Mouse (Mus musculus) T-helper 1 cell (primary cell): ENCODE measurements at regions not wholly inside any gene's neighbourhood (a gene's known extent, or its start where the extent isn't known, plus 50 kb on each side); places are given as distances from the start of the nearest gene placed in this dataset.

Source experiments
- in situ Hi-C: fragments of 300-600 bp; cut with MboI, MseI; formaldehyde crosslinking; loops from one replicate; pipeline ENCODE4 v1.15.1; 2025; ENCODE audit warnings: high pct_unique_total_duplicates

DNA sequence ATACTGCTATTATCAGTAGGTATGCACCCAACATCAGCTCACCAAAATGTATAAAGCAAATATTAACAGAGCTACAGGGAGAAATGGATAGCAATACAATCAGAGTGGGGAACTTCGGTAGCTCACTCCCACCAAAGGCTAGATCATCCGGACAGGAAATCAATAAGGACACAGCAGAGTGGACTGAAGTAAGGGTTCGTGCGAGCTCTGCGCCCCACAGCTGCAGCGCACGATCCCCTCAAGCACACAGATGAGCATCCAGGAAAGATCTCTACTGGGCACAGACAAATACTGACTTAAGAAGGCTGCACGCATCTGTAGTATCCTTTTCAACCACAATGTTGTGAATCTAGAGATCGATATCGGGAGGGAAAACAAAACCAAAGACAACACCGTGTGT lies 517.5 kb upstream of the Adamts16 start:
- in situ Hi-C loops = no loop called here

DNA sequence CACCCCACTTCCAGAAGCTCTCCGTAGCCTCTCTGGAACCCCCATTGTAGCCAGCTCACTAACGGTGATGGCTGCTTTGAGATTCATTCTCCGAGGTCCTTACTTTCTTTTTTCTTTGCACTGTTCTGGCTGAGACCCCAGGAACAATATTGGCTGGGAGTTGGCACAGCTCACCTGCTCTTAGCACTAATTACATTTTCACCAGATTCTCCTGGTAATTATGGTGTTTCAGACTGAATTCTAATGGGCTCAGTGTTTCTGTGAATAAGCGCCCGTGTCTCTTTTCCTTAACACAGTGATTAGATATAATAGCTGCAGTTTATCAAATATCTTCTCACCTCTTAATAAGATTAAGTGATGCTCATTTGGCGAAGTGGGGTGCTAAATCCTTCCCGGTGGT lies 509.2 kb upstream of the Adamts16 start:
- in situ Hi-C loops = no loop called here

DNA sequence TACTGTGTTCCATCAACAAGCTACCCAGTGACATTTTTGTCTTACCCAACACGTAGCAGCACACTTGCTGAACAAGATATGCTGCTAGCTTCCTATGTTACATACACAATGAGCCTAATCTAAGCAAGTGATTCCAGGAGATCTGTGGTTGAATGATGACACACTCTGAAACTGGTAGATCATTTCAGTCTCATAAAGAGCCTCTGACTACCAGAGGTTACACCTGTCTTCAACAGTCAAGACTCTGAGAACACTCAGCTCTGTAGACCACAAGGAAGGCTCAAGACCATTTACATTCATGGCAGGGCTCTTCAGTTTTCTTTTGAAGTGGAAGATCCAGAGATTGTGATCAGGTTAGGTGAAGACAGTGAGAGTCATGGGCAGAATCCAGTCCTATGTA lies 501.3 kb upstream of the Adamts16 start:
- in situ Hi-C loops = no loop called here

DNA sequence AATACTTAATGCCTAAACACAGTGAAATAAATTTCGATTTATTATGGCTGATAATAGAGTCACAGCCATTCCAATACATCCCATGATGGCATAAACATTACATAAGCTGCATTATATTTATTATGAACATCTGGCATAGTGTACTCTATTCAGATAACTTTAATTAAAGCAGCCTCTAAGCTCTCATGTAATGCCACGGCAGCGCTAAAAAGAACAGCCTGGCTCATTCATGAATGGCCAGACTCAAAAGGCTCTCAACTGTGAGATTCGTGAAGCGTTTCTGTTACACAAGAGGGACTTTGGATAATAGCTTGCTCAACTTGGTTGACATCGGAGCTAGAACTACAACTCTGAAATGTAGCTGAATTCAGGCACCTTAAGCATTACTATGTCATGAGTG lies 497.1 kb upstream of the Adamts16 start:
- in situ Hi-C loops = no loop called here

DNA sequence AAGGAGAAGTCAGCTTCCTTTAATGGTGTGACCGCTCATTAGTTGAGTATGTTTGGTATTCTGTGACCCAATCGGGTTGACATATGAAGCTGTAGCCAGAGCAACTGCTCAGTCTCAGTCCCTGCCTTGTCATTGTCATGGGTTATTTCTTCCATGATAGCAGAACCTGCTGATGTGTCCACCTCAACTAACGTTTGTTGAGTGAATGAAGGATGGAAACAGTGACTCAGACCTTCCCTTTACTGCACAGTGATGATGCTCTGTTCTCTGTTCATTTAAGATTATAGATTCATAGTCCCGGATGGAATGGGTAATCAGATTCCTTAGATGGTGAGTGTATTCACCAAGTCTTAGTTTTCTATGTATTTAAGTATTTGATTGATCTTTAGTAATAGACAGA lies 493.3 kb upstream of the Adamts16 start:
- in situ Hi-C loops = no loop called here

DNA sequence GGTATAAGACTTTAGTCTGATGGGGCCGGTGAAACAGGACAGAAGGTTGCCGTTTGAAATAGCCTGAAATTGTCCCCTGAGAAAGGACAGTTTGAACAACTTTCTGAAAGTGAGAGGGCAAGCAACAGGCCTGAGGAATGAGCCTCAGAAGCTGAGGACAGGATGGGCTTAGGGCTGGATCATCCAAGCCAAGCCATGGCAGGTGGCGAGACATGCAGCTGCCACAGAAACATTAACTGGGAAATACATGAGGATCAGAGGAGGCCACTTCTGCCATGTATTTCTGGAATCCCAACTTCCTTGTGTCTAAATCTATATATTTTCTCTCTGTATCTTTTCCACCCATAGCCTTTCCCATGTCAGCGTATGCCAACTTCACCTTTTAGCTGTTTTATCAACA lies 491.5 kb upstream of the Adamts16 start:
- in situ Hi-C loops = no loop called here

DNA sequence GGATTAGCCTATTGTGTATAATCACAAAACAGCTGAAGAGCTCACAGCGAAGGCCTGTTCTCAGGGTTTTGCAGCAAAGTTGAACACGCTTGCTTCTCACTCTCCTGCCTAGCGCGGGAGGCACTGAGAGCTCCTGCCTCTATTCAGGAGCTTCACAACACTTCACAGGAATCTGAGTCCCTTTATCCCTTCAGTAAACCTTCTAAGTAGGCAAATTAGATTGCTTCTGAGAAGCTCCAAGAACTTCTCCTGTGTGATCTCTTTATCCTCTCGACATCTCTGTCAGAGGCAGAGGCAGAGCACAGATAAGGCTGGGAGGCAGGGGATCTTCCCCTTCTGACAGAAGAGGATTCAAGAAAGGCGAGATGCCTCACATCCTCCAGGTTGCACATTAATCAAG lies 488.7 kb upstream of the Adamts16 start:
- in situ Hi-C loops = no loop called here

DNA sequence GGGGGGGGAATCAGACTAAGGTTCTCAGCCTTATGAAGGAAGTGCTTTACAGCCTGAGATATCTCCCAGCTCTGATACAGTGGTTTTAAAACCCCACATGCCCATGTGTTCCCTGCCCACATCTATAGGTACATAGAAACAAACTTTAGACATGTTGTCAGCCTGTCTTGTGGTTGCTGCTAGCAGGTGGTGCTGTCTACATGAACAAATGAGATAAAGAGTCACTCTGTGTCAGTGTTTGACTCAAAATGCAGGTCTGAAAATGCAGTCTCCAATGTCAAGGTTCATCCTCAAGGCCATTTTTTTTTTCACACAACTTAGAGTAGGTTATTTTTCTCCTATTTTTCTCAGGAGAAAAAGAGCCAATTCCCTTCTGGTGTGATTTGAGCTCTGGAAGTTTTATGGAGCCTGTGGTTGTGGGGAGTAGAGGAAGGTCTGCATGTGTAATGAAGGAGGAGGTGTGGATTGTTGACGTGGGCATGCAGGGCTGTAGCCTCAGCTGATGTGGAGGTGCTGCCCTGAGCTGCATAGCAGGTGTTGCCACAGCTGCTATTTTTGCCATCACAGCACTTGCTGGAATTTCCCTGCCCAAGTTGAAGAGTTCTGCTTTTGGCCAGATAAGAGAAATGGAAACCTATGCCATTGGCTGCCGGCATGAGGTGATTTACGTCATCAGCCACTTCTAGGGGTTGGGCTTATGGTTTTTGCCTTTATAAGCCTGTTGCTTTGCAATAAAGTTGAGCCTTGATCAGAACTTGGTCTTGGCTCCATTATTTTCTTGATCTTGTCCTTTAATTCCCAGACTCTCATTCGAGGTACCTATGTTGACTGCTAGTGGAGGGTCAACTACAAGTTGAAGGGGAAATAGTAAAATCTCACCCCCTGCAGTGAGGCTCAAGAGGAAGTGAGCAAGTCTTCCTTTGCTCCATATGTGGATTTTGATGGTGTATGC lies 486.5 kb upstream of the Adamts16 start:
- in situ Hi-C loops = no loop called here

DNA sequence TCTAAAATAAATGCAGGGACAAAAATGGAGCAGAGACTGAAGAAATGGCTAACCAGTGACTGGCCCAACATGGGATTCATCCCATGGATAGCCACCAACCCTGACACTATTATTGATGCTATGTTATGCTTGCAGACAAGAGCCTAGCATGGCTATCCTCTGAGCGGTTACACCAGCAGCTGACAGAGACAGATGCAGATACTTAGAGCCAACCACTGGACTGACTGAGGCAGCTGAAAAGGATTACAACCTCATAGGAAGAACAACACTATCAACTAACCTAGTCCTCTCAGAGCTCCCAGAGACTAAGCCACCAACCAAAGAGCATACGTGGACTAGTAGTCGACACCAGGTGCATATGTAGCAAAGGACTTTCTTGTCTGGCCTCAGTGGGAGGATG lies 478.9 kb upstream of the Adamts16 start:
- in situ Hi-C loops = no loop called here

DNA sequence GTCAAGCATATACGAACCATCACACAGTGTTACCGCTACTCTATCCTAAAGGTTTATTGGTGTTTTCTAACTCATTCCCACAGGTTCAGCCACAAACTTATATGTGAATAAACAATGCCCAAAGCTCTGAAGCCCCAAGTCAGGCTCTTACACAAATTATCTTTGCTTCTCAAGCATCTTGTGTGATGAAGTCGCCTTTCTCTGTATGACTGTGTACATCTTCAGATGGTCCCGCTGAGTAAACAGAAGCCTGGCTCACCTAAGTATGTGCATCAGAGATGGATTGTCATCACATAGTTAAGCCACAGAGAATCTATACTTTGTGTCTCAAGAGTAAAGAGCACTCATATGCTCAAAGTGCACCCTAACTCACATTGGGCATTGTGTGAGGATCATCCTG lies 462.3 kb upstream of the Adamts16 start:
- in situ Hi-C loops = no loop called here

DNA sequence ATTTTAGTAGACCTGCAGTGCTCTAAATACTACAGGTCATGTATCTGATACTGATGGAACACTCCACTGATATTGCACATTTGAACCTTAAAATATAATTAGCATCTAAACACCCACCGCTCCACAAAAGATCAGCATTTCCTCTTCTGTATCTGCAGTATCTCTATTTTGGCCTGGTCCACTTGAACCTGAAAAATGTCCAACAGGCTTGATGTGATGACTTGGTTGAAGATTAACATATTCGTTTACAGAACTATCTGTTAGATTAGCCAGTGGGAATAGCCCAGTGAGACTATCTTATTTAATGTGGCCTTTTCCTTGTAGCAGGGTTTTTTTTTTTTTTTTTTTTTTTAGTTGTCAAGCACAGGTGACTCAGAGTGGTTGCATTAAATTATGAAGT lies 434.4 kb upstream of the Adamts16 start:
- in situ Hi-C loops = no loop called here

DNA sequence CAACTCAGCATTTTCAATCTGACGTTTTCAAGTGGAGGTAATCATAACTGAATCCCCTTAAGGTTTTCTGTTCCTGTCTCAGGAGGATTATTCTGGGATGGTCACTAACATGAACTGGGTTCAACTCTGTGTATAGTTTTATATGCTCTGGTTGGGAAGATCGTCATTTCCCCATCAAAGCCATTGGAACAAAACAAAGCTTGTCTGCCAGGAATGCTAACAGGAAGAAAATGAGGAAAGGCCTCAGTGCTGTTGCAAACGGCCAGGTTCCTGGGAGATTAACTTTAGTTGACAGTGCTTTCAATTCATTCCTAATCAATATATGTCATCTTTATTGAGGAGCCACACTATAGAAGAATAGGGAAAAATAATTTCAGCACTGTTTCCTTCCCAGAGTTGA lies 432.5 kb upstream of the Adamts16 start:
- in situ Hi-C loops = no loop called here

DNA sequence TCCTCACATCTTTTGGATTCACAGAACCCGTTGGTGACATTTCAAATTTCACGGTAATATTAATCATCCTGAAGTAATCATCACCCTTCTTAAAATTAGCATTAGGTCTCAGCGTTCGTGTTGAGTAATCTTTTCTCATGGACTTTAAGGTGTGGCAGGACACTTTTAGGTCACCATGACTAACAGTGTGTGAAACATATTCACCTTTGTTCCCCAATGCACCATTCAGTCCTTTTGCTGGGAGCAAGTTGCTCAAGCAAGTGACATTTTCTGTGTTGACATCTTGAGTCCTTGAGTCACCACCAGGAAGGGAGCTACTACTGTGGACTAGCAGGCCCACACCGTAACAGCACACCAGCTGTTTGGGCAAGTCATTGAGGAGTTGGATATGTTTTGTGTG lies 431.9 kb upstream of the Adamts16 start:
- in situ Hi-C loops = no loop called here

DNA sequence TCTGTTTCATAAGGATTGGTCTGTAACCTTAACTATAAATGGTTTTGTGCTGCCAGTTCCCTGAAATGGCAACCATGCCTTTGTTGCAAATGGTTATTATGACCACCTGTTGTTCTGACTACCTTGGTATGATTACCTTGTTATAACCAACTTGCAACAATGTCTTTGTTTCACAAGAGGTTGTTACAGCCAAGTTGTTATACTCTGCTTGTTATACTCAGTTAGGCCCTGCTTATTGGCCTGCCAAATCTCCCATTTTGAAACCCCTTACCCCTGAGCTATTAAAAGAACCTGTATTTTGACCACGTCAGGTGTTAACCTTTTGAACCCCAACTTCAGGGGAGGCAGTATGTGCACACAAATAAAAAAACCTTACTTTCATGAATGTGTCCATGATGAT lies 431.5 kb upstream of the Adamts16 start:
- in situ Hi-C loops = no loop called here

DNA sequence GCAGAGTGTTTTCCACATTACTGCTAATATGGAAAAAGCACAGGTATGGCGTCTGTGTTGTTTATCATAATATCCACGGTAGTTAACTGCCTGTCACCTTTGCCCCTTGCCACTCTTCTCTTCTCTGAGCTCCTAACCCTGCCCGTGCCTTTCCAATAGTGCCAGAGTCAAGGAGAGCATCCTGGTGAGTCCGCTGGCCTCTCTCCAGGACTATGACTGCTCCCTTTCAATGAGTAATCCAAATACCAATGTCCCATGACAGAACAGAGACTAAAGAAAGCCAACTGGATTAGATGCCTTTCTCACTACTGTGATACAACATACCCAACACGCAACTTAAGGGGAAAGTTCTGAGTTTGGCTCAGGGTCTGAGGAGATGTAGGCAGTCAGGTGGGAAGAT lies 430.8 kb upstream of the Adamts16 start:
- in situ Hi-C loops = no loop called here

DNA sequence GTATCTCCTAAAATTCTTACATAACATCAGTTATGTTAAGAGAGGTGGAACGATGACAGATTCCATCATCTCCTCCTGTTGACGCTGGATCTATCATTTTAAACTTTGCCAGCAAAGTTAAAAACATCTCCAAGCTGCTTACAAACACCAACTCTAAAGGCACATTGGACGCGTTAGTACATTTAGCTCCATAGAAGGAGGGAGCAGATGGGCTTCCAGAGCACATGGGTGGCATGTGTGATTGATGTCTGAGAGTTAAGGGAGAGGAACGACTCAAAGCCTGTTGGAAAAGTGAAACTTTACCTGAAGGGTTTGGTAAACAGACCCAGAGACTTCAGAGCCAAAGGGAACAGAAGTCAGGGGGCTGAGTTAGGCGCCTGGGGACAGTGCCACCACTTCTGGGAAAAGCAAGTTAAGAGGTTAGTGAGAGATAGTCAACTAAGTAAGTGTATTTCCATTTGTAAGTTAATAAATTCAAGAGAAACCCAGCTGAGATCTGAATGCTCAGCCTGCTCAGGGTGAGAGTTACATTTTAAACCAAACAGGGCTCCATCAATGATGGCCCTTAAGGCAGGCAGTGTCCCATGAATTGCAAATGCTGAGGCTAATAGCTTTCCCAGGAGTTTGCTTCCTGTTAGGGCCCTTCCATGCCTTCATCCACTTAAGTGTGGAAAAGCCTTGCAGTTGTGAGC lies 430.3 kb upstream of the Adamts16 start:
- in situ Hi-C loops = no loop called here

DNA sequence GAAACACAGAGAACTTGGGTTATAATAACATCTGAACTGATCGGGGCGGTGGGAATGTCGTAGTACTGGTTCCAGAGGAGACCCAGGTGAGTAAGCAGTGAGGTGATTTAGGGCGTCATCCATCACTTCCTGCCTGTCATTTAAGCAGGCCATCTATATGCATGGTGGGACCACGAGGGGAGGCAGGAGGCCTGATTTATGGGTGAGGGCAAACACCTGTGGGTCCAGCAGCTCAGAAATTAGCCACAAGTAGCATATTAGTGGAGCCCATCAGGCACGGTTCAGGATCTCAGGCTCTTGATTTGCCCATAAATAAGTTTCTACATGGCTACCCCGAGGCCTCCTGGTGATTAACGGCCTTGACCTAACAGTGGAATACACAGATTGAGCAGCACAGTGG lies 428.8 kb upstream of the Adamts16 start:
- in situ Hi-C loops = no loop called here

DNA sequence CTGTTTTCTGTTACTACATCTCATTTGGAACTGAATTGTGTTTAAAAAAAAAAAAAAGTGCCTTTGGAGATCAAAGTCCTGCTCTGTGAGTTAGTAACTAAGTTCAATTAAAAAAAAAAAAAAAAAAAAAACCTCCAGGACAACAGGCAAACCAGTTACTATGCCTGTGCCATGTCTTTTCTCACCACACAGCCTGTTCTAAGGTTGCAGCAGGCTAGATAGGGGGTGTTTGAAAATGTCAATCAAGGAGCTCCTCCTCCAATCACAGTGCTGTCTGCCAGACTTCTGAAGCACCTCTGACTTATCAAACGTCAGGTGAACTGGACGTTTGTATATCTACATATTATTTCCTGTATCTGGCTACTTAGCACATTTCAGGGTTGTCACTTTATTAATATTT lies 427.9 kb upstream of the Adamts16 start:
- in situ Hi-C loops = no loop called here

DNA sequence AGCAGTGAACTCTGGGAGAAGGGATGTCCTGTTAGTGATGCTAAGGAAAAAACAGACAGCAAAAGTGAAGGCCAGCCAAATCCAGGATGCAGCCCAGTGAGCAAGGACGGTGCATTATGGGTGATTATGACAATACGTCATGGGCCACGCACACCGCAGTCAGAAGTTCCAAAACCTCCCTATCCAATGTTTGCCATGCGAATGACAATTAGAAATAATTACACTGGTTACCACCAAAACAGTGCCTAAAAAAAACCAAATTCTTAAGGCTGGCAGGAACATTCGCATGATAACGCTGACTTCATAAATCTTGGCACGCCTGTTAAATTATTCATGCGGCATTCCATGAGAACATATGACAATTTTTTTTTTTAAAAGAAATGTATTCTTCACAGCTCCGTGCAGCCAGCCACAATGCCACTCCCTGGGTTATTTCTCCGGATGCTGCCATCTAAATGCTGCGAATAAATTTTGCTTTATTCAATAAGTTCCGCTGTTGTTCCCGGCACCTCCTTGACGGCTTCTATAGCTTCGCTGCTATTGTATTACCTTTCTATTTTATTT lies 421.8 kb upstream of the Adamts16 start:
- in situ Hi-C loops = no loop called here

DNA sequence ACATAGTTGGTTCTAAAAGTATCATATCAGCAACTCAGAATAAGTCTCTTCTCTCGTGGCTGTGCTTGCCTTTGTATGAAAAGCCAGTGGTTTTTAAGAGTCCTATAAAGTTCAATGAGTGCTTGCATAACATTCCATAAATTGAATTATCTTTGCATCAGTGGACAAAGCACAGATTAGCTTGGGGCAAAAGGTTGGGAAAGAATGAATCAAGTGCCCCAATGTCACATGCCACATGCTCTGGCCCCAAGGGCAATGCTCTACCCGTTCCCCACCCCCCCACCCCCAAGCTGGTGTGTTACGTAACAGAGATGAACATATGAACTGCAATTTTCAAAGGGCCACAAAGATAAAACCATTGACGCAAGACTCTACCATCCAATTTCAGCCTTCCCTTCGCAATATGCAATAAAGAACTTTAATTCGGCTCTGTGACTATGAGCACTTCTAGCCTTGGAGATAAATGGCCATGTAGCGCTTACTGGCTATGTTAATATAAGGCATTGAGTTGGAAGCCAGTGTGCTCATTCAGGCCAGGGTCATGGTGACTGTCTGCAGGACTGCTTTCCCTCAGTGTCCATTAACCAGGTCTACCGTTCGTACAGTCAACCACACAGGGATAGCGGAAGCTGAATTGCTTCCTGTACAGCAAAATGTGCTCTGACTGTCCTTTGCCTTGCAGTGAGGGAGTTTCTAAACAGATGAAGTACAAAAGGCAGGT lies 421.1 kb upstream of the Adamts16 start:
- in situ Hi-C loops = no loop called here

DNA sequence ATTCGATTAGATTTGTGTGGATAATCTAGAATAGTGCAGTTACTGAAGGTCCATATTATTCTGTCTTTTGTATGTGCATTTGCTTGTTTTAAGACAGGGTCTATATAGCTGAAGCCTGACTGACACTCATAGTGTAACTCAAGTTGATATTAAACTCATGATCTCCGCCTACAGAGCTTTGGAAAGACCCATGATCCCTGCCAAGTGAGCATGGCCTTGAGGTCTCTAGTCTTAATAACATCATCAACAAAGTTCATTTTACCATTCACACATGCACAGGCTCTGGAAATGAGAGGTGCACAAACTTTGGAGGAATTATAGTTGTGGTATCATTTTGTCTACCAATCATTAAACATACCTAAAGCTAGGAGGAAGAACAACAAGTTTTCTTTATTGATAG lies 412.4 kb upstream of the Adamts16 start:
- in situ Hi-C loops = no loop called here
